Mouse (Mus musculus): ENCODE measurements around the gene Snx20. TPM values are rescaled to one million over a fixed set of nuclear protein-coding genes. Genes with fewer than 3 reads are reported as not detected.

Gene Snx20
- polyA plus RNA-seq, 1 experiment from 2014 or later: 3.2 TPM

- Histone ChIP-seq H3K27ac (ENCODE audit: low read length) (no peak overlapping the region), H3K4me1 (ENCODE audit: control insufficient read depth, insufficient read depth, low read length) (peaks cover 7% of the 10 kb centered on the region), H3K4me2 (ENCODE audit: low read depth, low read length) (no peak overlapping the region), H3K4me3 (ENCODE audit: low read length) (no peak overlapping the region), H3K9me3 (replicated peaks; ENCODE audit: control insufficient read depth, low read length) (no peaks in the 10 kb centered on the region), H3K27me3 (ENCODE audit: control insufficient read depth, insufficient read depth, low read length) (peaks cover 6% of the 10 kb centered on the region), H3K36me3 (ENCODE audit: control insufficient read depth, insufficient read depth) (no peaks in the 10 kb centered on the region), H3K9ac (ENCODE audit: low read length) (no peak overlapping the region)
- WGBS: 70% methylated on average over 6 of the region's 6 CpGs
- no peak for ATAC-seq (replicated peaks; ENCODE audit: extremely low read depth, insufficient read depth, low FRiP score)
These were observed 14.2 kb upstream of the Snx20 start for GRCm38 (mm10) chr8:88650016-88650708.

- no peak overlapping the region for H3K4me3 ChIP-seq (ENCODE audit: low read length)
- peaks cover 7% of the 10 kb centered on the region for H3K4me1 ChIP-seq (ENCODE audit: control insufficient read depth, insufficient read depth, low read length)
- no peak overlapping the region for H3K9ac ChIP-seq (ENCODE audit: low read length)
- H3K4me2 ChIP-seq (ENCODE audit: low read depth, low read length): no peak overlapping the region
- no peak overlapping the region for H3K27ac ChIP-seq (ENCODE audit: low read length)
- H3K9me3 ChIP-seq (replicated peaks; ENCODE audit: control insufficient read depth, low read length): no peaks in the 10 kb centered on the region
- H3K27me3 ChIP-seq (ENCODE audit: control insufficient read depth, insufficient read depth, low read length): peaks cover 6% of the 10 kb centered on the region
- ATAC-seq (replicated peaks; ENCODE audit: extremely low read depth, insufficient read depth, low FRiP score): no peak
- H3K36me3 ChIP-seq (ENCODE audit: control insufficient read depth, insufficient read depth): no peaks in the 10 kb centered on the region
These were observed 12.4 kb upstream of the Snx20 start for GRCm38 (mm10) chr8:88648322-88648721.

GRCm38 (mm10) chr8:88646837-88647778, 11.2 kb upstream of the Snx20 start, which contains the start of gene Nod2:
Gene Nod2, plus strand, starts transcription at chr8:88647315.
- H3K27ac ChIP-seq (ENCODE audit: low read length): no peak within 1 kb of the TSS; the same call in 1 of the 2 replicates
- peak; percentile 81 for ATAC-seq (replicated peaks; ENCODE audit: extremely low read depth, insufficient read depth, low FRiP score)
- H3K9ac ChIP-seq (ENCODE audit: low read length): peak within 1 kb of the TSS; percentile 60
- H3K4me3 ChIP-seq (ENCODE audit: low read length): peak within 1 kb of the TSS; percentile 48
- WGBS: 9% methylated on average over 33 of the region's 33 CpGs
- peaks cover 6% of the 10 kb centered on the region for H3K27me3 ChIP-seq (ENCODE audit: control insufficient read depth, insufficient read depth, low read length)
- no peaks in the 10 kb centered on the region for H3K9me3 ChIP-seq (replicated peaks; ENCODE audit: control insufficient read depth, low read length)
- H3K4me2 ChIP-seq (ENCODE audit: low read depth, low read length): peak within 1 kb of the TSS; percentile 78
- H3K4me1 ChIP-seq (ENCODE audit: control insufficient read depth, insufficient read depth, low read length): peaks cover 7% of the 10 kb centered on the region
- H3K36me3 ChIP-seq (ENCODE audit: control insufficient read depth, insufficient read depth): no peaks in the 10 kb centered on the region

GRCm38 (mm10) chr8:88642734-88643564, 7.0 kb upstream of the Snx20 start:
- H3K36me3 ChIP-seq (ENCODE audit: control insufficient read depth, insufficient read depth): no peaks in the 10 kb centered on the region
- no peak overlapping the region for H3K9ac ChIP-seq (ENCODE audit: low read length)
- no peak overlapping the region for H3K4me2 ChIP-seq (ENCODE audit: low read depth, low read length)
- H3K4me3 ChIP-seq (ENCODE audit: low read length): no peak overlapping the region
- 74% methylated on average over 5 of the region's 5 CpGs for WGBS
- no peaks in the 10 kb centered on the region for H3K27me3 ChIP-seq (ENCODE audit: control insufficient read depth, insufficient read depth, low read length)
- no peak for ATAC-seq (replicated peaks; ENCODE audit: extremely low read depth, insufficient read depth, low FRiP score)
- no peaks in the 10 kb centered on the region for H3K9me3 ChIP-seq (replicated peaks; ENCODE audit: control insufficient read depth, low read length)
- H3K27ac ChIP-seq (ENCODE audit: low read length): no peak overlapping the region
- peaks cover 7% of the 10 kb centered on the region; the same call in 1 of the 2 replicates for H3K4me1 ChIP-seq (ENCODE audit: control insufficient read depth, insufficient read depth, low read length)

- 86% methylated on average over 3 of the region's 3 CpGs for WGBS
These were observed 3.0 kb upstream of the Snx20 start for GRCm38 (mm10) chr8:88638908-88639307.

GRCm38 (mm10) chr8:88637092-88638000, 1.4 kb upstream of the Snx20 start:
- Histone ChIP-seq H3K27me3 (ENCODE audit: control insufficient read depth, insufficient read depth, low read length) (no peaks in the 10 kb centered on the region), H3K27ac (ENCODE audit: low read length) (no peak overlapping the region), H3K36me3 (ENCODE audit: control insufficient read depth, insufficient read depth) (no peaks in the 10 kb centered on the region), H3K9me3 (replicated peaks; ENCODE audit: control insufficient read depth, low read length) (no peaks in the 10 kb centered on the region), H3K4me2 (ENCODE audit: low read depth, low read length) (no peak overlapping the region), H3K9ac (ENCODE audit: low read length) (no peak overlapping the region), H3K4me1 (ENCODE audit: control insufficient read depth, insufficient read depth, low read length) (no peaks in the 10 kb centered on the region), H3K4me3 (ENCODE audit: low read length) (no peak overlapping the region)
- no peak for ATAC-seq (replicated peaks; ENCODE audit: extremely low read depth, insufficient read depth, low FRiP score)
- 71% methylated on average over 9 of the region's 9 CpGs for WGBS

More at GRCm38 (mm10) chr8:88638908-88639307, 3.0 kb upstream of the Snx20 start:
- no peak for ATAC-seq (replicated peaks; ENCODE audit: extremely low read depth, insufficient read depth, low FRiP score)
- H3K4me1 ChIP-seq (ENCODE audit: control insufficient read depth, insufficient read depth, low read length): no peaks in the 10 kb centered on the region
- no peak overlapping the region for H3K27ac ChIP-seq (ENCODE audit: low read length)
- no peak overlapping the region for H3K4me2 ChIP-seq (ENCODE audit: low read depth, low read length)
- no peak overlapping the region for H3K4me3 ChIP-seq (ENCODE audit: low read length)
- no peaks in the 10 kb centered on the region for H3K36me3 ChIP-seq (ENCODE audit: control insufficient read depth, insufficient read depth)
- H3K9ac ChIP-seq (ENCODE audit: low read length): no peak overlapping the region
- no peaks in the 10 kb centered on the region for H3K9me3 ChIP-seq (replicated peaks; ENCODE audit: control insufficient read depth, low read length)
- H3K27me3 ChIP-seq (ENCODE audit: control insufficient read depth, insufficient read depth, low read length): no peaks in the 10 kb centered on the region

DNA sequence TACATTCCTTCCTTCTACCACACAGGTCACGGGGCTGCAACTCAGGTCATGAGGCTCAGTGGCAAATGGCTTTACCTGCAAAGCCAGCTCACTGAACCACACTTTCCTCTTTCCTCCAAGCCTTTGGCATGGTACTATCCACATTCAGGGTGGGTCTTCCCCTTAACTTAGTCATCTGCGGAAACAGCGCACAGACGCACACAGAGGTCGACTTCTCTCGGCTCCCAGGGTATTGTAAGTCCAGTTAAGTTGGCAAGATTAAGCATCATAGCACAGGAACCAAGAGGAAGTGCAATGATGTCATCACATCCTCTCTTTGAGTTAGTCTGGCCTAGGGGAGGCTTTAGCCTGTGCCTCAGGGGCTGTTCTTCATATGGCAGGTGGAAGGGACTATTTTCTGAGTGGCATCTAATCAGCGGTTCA, 2.6 kb downstream of the Snx20 start:
- no peaks in the 10 kb centered on the region for H3K36me3 ChIP-seq (ENCODE audit: control insufficient read depth, insufficient read depth)
- peaks cover 4% of the 10 kb centered on the region for H3K27me3 ChIP-seq (ENCODE audit: control insufficient read depth, insufficient read depth, low read length)
- H3K27ac ChIP-seq (ENCODE audit: low read length): peak overlapping the region; percentile 60
- WGBS: 55% methylated on average over 7 of the region's 7 CpGs
- no peaks in the 10 kb centered on the region; the same call in 1 of the 2 replicates for H3K4me1 ChIP-seq (ENCODE audit: control insufficient read depth, insufficient read depth, low read length)
- H3K4me2 ChIP-seq (ENCODE audit: low read depth, low read length): no peak overlapping the region
- peak; percentile 73 for ATAC-seq (replicated peaks; ENCODE audit: extremely low read depth, insufficient read depth, low FRiP score)
- no peak overlapping the region for H3K9ac ChIP-seq (ENCODE audit: low read length)
- H3K9me3 ChIP-seq (replicated peaks; ENCODE audit: control insufficient read depth, low read length): no peaks in the 10 kb centered on the region
- H3K4me3 ChIP-seq (ENCODE audit: low read length): no peak overlapping the region

- no peak for ATAC-seq (replicated peaks; ENCODE audit: extremely low read depth, insufficient read depth, low FRiP score)
- Histone ChIP-seq H3K27ac (ENCODE audit: low read length) (no peak overlapping the region), H3K4me2 (ENCODE audit: low read depth, low read length) (no peak overlapping the region), H3K4me3 (ENCODE audit: low read length) (no peak overlapping the region), H3K36me3 (ENCODE audit: control insufficient read depth, insufficient read depth) (no peaks in the 10 kb centered on the region), H3K4me1 (ENCODE audit: control insufficient read depth, insufficient read depth, low read length) (peaks cover 9% of the 10 kb centered on the region; the same call in 1 of the 2 replicates), H3K9me3 (replicated peaks; ENCODE audit: control insufficient read depth, low read length) (no peaks in the 10 kb centered on the region), H3K9ac (ENCODE audit: low read length) (no peak overlapping the region), H3K27me3 (ENCODE audit: control insufficient read depth, insufficient read depth, low read length) (peaks cover 17% of the 10 kb centered on the region)
These were observed 4.8 kb downstream of the Snx20 start for GRCm38 (mm10) chr8:88631081-88631480.
